Mouse (Mus musculus): ENCODE results near the gene Far2. TPM values are rescaled to one million over a fixed set of nuclear protein-coding genes. Genes with fewer than 3 reads are reported as not detected.

Gene Far2
- polyA plus RNA-seq, 1 experiment = 0.14 TPM

GRCm38 (mm10) chr6:148216752-148217151, 169.7 kb downstream of the Far2 start:
- Histone ChIP-seq H3K27me3 (ENCODE audit: control insufficient read depth, insufficient read depth, low read length) (no peaks in the 10 kb centered on the region), H3K4me3 (ENCODE audit: extremely low read depth, insufficient read depth, insufficient read length) (no peak overlapping the region), H3K27ac (ENCODE audit: insufficient read depth, low read length) (no peak overlapping the region), H3K4me1 (ENCODE audit: control insufficient read depth, insufficient read depth, insufficient read length) (no peaks in the 10 kb centered on the region; the same call in 1 of the 2 replicates), H3K36me3 (ENCODE audit: control insufficient read depth, insufficient read depth, low read length) (no peaks in the 10 kb centered on the region)
- TF ChIP-seq POLR2A (IDR thresholded peaks at IDR 0.05; ENCODE audit: low read depth, low read length) = no peak
- no peak for TF ChIP-seq CTCF (IDR thresholded peaks at IDR 0.05; ENCODE audit: extremely low read depth, insufficient read depth, insufficient read length, insufficient replicate concordance)
- 71% methylated on average over 4 of the region's 4 CpGs for WGBS
- no peak for DNase-seq (ENCODE audit: low read depth in 1 of 2, low spot score in 2 of 2)

- no peaks in the 10 kb centered on the region for H3K36me3 ChIP-seq (ENCODE audit: control insufficient read depth, insufficient read depth, low read length)
- TF ChIP-seq POLR2A (IDR thresholded peaks at IDR 0.05; ENCODE audit: low read depth, low read length) = no peak
- TF ChIP-seq CTCF (IDR thresholded peaks at IDR 0.05; ENCODE audit: extremely low read depth, insufficient read depth, insufficient read length, insufficient replicate concordance) = no peak
- no peak for DNase-seq (ENCODE audit: low read depth in 1 of 2, low spot score in 2 of 2)
- no peaks in the 10 kb centered on the region for H3K27me3 ChIP-seq (ENCODE audit: control insufficient read depth, insufficient read depth, low read length)
- no peak overlapping the region for H3K4me3 ChIP-seq (ENCODE audit: extremely low read depth, insufficient read depth, insufficient read length)
- H3K27ac ChIP-seq (ENCODE audit: insufficient read depth, low read length) = no peak overlapping the region
- 50% methylated on average over 2 of the region's 2 CpGs for WGBS
- H3K4me1 ChIP-seq (ENCODE audit: control insufficient read depth, insufficient read depth, insufficient read length) = no peaks in the 10 kb centered on the region; the same call in 1 of the 2 replicates
These were observed 171.4 kb downstream of the Far2 start for GRCm38 (mm10) chr6:148218235-148219076.

GRCm38 (mm10) chr6:148222686-148223085, 175.6 kb downstream of the Far2 start:
- Histone ChIP-seq H3K4me3 (ENCODE audit: extremely low read depth, insufficient read depth, insufficient read length) (no peak overlapping the region), H3K27me3 (ENCODE audit: control insufficient read depth, insufficient read depth, low read length) (no peaks in the 10 kb centered on the region), H3K36me3 (ENCODE audit: control insufficient read depth, insufficient read depth, low read length) (no peaks in the 10 kb centered on the region), H3K27ac (ENCODE audit: insufficient read depth, low read length) (no peak overlapping the region), H3K4me1 (ENCODE audit: control insufficient read depth, insufficient read depth, insufficient read length) (no peaks in the 10 kb centered on the region)
- no peak for DNase-seq (ENCODE audit: low read depth in 1 of 2, low spot score in 2 of 2)
- WGBS = 70% methylated on average over 2 of the region's 2 CpGs
- TF ChIP-seq CTCF (IDR thresholded peaks at IDR 0.05; ENCODE audit: extremely low read depth, insufficient read depth, insufficient read length, insufficient replicate concordance) = no peak
- TF ChIP-seq POLR2A (IDR thresholded peaks at IDR 0.05; ENCODE audit: low read depth, low read length) = no peak

- TF ChIP-seq CTCF (IDR thresholded peaks at IDR 0.05; ENCODE audit: extremely low read depth, insufficient read depth, insufficient read length, insufficient replicate concordance) (no peak), POLR2A (IDR thresholded peaks at IDR 0.05; ENCODE audit: low read depth, low read length) (no peak)
- H3K27me3 ChIP-seq (ENCODE audit: control insufficient read depth, insufficient read depth, low read length) = no peaks in the 10 kb centered on the region
- DNase-seq (ENCODE audit: low read depth in 1 of 2, low spot score in 2 of 2) = no peak
- H3K4me1 ChIP-seq (ENCODE audit: control insufficient read depth, insufficient read depth, insufficient read length) = no peaks in the 10 kb centered on the region
- no peak overlapping the region for H3K4me3 ChIP-seq (ENCODE audit: extremely low read depth, insufficient read depth, insufficient read length)
- H3K27ac ChIP-seq (ENCODE audit: insufficient read depth, low read length) = no peak overlapping the region
- H3K36me3 ChIP-seq (ENCODE audit: control insufficient read depth, insufficient read depth, low read length) = no peaks in the 10 kb centered on the region
- WGBS = 62% methylated on average over 3 of the region's 3 CpGs
These were observed 180.5 kb downstream of the Far2 start for GRCm38 (mm10) chr6:148227542-148227941.

Other genes starting within 250 kb of the Far2 start
- 11.8 and 13.9 TPM in 2 replicates for gene Ergic2, start 165.1 kb downstream of the Far2 start, polyA plus RNA-seq (2012; rRNA removed)

Measured in spleen, adult 2 months (tissue).